Mouse (Mus musculus) brain, adult 2 months (tissue): ENCODE measurements at regions not wholly inside any gene's neighbourhood (a gene's known extent, or its start where the extent isn't known, plus 50 kb on each side); places are given as distances from the start of the nearest gene placed in this dataset.

Source experiments
- DNase-seq: peaks from one replicate; pipeline ENCODE4 v3.0.0; 2011; ENCODE audit warnings: low read depth, low spot score

DNA sequence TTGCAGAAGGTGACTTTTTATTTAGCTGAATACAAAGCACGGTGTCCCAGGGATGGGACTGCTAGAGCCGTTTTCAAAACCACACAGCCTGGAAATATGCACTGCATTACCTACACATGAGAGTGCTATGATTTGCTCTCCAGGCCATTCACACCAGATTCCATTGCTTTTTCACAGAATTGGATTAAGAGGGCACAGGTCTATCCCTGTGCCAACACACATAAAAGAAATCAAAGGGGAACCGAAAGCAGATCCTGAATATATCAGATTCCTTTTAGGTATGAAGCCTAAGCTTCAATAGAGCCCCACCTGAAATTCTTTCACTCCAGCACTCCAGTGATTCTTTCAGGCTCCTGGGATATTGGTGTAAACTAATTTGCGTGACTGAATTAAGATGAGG, 606.2 kb upstream of the Crim1 start:
- no peak for DNase-seq

DNA sequence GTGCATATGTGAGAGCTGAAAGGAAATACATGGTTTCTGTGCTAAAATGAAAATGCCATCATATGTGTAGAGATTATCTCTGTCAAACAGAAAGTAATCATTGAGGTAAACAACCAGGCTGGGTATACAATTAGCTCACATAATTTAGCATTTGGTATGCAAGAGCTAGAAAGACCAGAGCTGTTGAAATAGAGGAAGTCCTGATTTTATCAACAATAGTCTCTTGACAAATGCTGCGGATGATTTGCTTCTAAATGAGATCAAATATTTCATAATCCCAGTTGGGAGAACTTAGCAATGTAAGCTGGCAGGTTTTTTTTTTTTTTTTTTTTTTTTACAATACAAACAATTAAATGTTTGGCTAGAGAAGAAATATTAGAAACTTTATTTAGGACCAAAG, 603.6 kb upstream of the Crim1 start:
- no peak for DNase-seq

DNA sequence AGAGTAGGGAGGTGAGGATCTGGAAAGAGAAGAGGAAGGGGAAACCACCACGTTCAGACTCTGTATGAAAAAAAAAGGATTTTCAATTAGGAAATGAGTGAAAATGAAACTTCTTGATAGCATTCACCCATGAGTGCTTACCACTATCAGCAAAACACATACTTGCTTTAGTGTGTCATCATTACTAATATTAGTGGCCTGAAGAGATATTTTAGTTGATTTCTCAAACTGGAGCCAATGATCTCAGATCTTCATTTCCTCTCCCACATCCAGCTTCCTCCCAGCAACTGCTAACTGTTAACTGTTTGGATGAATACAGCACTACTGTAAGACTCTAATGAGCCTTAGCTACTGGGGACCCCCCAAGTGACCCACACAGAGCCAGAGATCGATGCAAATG, 576.6 kb upstream of the Crim1 start:
- DNase-seq = no peak

- no peak for DNase-seq
Observed at GRCm38 (mm10) chr17:77624103-77624502, 575.9 kb upstream of the Crim1 start.

- no peak for DNase-seq
Observed at GRCm38 (mm10) chr17:77642355-77642754, 557.7 kb upstream of the Crim1 start.

DNA sequence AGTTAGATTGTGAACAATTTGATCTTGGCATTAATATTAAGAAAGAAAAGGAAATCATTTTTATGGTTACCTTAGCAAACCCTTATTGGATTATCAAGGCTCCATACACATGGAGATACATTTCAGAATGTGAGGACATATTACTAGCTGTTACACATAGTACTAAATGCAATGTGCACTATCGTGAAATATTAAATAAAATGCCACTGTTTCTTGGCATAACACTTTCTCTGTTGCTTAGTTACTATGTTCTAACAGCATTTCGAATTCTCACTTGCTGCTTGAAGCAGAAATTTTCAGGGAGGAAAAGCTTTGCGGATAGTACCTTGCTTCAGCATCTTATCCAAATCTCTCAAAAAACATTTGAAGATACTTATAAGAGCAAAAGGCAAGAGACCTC, 551.1 kb upstream of the Crim1 start:
- DNase-seq = peak; percentile 41

GRCm38 (mm10) chr17:77651861-77652260, 548.2 kb upstream of the Crim1 start:
- no peak for DNase-seq
